Mouse (Mus musculus) ES-Bruce4 (cell line): ENCODE measurements around the gene Plcd3.

ENCODE experiments used
- CTCF ChIP-seq: IDR thresholded peaks from one replicate; pipeline ENCODE4 v1.8.1; 2011; ENCODE audit warnings: low read depth, low read length
- EP300 ChIP-seq: IDR thresholded peaks from 2 replicates; pipeline ENCODE4 v1.6.1; 2011; ENCODE audit warnings: low read depth, low read length; ENCODE audit not compliant: insufficient read depth

DNA sequence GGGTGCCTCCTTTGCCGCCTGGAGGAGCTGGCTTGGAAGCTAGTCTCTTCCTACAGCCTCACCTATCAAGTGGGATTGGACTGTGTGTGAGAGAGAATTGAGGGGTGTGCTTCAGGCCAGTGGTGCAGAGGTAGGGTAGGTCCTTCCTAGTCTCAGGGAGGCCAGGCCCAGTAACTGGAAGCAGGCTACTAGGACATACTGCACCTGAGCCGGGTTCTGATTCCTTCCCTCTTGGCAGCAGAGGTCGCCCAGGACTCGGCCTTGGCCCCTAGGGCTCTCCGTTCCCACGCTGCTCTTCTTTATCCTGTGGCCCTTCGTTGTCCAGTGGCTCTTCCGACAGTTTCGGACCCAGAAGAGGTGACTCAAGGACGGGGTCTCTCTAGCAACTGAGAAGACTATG, 9.8 kb upstream of the Plcd3 start:
- TF ChIP-seq CTCF (no peak), EP300 (no peak)
